Mouse (Mus musculus) MEL (cell line): Measurements from ENCODE around the gene Calcrl. TPM values are rescaled to one million over a fixed set of nuclear protein-coding genes. Genes with fewer than 3 reads are reported as not detected.

Source experiments
- DNase-seq: peaks from one replicate; pipeline ENCODE4 v3.0.0; 2011; ENCODE audit warnings: low read depth, low spot score
- H3K27ac ChIP-seq: 2 replicates; pipeline ENCODE4 v1.5.1; 2012; ENCODE audit warnings: low read depth, mild to moderate bottlenecking, control low read depth, low read length, moderate library complexity; ENCODE audit not compliant: control insufficient read depth
- H3K27me3 ChIP-seq, 2 experiments: fragments of 150-350 bp in 1 of 2; sonication (generic) in 1 of 2; 2 replicates each; pipeline ENCODE4 v1.6.1; 2012; ENCODE audit warnings: low read length in 2 of 2, mild to moderate bottlenecking in 2 of 2, improper control_type of control experiment in 1 of 2, moderate library complexity in 1 of 2; ENCODE audit not compliant: insufficient read depth in 2 of 2, control insufficient read depth in 1 of 2
- H3K36me3 ChIP-seq, 2 experiments: 2 replicates each; pipeline ENCODE4 v1.6.1; 2012 to 2014; ENCODE audit warnings: low read length in 2 of 2, improper control_type of control experiment in 1 of 2, inconsistent platforms in 1 of 2, mild to moderate bottlenecking in 1 of 2; ENCODE audit not compliant: insufficient read depth in 2 of 2, control insufficient read depth in 1 of 2
- H3K4me1 ChIP-seq, 2 experiments: fragments of 150-350 bp in 1 of 2; sonication (generic) in 1 of 2; 2 replicates each; pipeline ENCODE4 v1.6.1; 2012; ENCODE audit warnings: low read length in 2 of 2, improper control_type of control experiment in 1 of 2, mild to moderate bottlenecking in 1 of 2; ENCODE audit not compliant: insufficient read depth in 2 of 2, control insufficient read depth in 1 of 2
- H3K4me3 ChIP-seq, 2 experiments: fragments of 150-350 bp in 1 of 2; sonication (generic) in 1 of 2; 2 replicates each; pipeline ENCODE4 v1.5.1; 2012; ENCODE audit warnings: low read depth in 2 of 2, low read length in 2 of 2, mild to moderate bottlenecking in 2 of 2, moderate library complexity in 2 of 2, control low read depth in 1 of 2, improper control_type of control experiment in 1 of 2; ENCODE audit not compliant: control insufficient read depth in 1 of 2, insufficient read depth in 1 of 2
- H3K79me2 ChIP-seq: 2 replicates; pipeline ENCODE4 v1.6.1; 2012; ENCODE audit warnings: mild to moderate bottlenecking, low read length, moderate library complexity; ENCODE audit not compliant: control insufficient read depth, poor library complexity, insufficient read depth
- H3K9ac ChIP-seq: 2 replicates; pipeline ENCODE4 v1.6.1; 2012; ENCODE audit warnings: low read depth, mild to moderate bottlenecking, control low read depth, low read length, moderate library complexity; ENCODE audit not compliant: control insufficient read depth, poor library complexity, severe bottlenecking
- H3K9me3 ChIP-seq: fragments of 150-350 bp; sonication (generic); replicated peaks from 2 replicates; pipeline ENCODE4 v1.6.1; 2012; ENCODE audit warnings: mild to moderate bottlenecking, low read length, improper control_type of control experiment, moderate library complexity; ENCODE audit not compliant: insufficient read depth
- CHD1 ChIP-seq: IDR thresholded peaks from 2 replicates; pipeline ENCODE4 v1.6.1; 2012; ENCODE audit warnings: low read depth, mild to moderate bottlenecking, inconsistent platforms, low read length, improper control_type of control experiment
- CTCF ChIP-seq, 3 experiments: IDR thresholded peaks in 2 of 3; conservative IDR thresholded peaks in 1 of 3; 2 replicates each; pipeline ENCODE4 v1.5.1; 2011 to 2012; ENCODE audit warnings: low read length in 3 of 3, low read depth in 2 of 3, mild to moderate bottlenecking in 2 of 3, improper control_type of control experiment in 1 of 3, inconsistent platforms in 1 of 3, mixed read lengths in 1 of 3, moderate library complexity in 1 of 3; ENCODE audit not compliant: control insufficient read depth in 1 of 3, insufficient read depth in 1 of 3, poor library complexity in 1 of 3, severe bottlenecking in 1 of 3
- ELF1 ChIP-seq: IDR thresholded peaks from 2 replicates; pipeline ENCODE4 v1.6.1; 2014; ENCODE audit warnings: low read depth, mild to moderate bottlenecking, inconsistent platforms, low read length, improper control_type of control experiment, moderate library complexity
- EP300 ChIP-seq, 2 experiments: IDR thresholded peaks; 2 replicates each; pipeline ENCODE4 v1.6.1; 2011; ENCODE audit warnings: improper control_type of control experiment in 2 of 2, low read length in 2 of 2, low read depth in 1 of 2, mild to moderate bottlenecking in 1 of 2
- ETS1 ChIP-seq: IDR thresholded peaks from 2 replicates; pipeline ENCODE4 v1.6.1; 2012; ENCODE audit warnings: low read depth, mild to moderate bottlenecking, inconsistent platforms, low read length, improper control_type of control experiment, moderate library complexity
- GABPA ChIP-seq: IDR thresholded peaks from 2 replicates; pipeline ENCODE4 v1.6.1; 2012; ENCODE audit warnings: low read depth, mild to moderate bottlenecking, inconsistent platforms, low read length, improper control_type of control experiment, moderate library complexity
- HCFC1 ChIP-seq: IDR thresholded peaks from 2 replicates; pipeline ENCODE4 v1.6.1; 2012; ENCODE audit warnings: low read depth, mild to moderate bottlenecking, inconsistent platforms, low read length, improper control_type of control experiment, moderate library complexity
- MEF2A ChIP-seq: IDR thresholded peaks from 2 replicates; pipeline ENCODE4 v1.6.1; 2014; ENCODE audit warnings: low read depth, mild to moderate bottlenecking, inconsistent platforms, low read length, improper control_type of control experiment; ENCODE audit not compliant: poor library complexity, insufficient replicate concordance, severe bottlenecking; ENCODE audit errors: extremely low read depth
- MXI1 ChIP-seq: IDR thresholded peaks from 2 replicates; pipeline ENCODE4 v1.6.1; 2011; ENCODE audit warnings: mild to moderate bottlenecking, low read depth, low read length, improper control_type of control experiment
- MYB ChIP-seq: IDR thresholded peaks from 2 replicates; pipeline ENCODE4 v1.6.1; 2011; ENCODE audit warnings: mild to moderate bottlenecking, low read depth, low read length, improper control_type of control experiment
- MYC ChIP-seq: IDR thresholded peaks from 2 replicates; pipeline ENCODE4 v1.6.1; 2011; ENCODE audit warnings: low read depth, mild to moderate bottlenecking, low read length, improper control_type of control experiment, moderate library complexity
- NELFE ChIP-seq: IDR thresholded peaks from 2 replicates; pipeline ENCODE4 v1.6.1; 2011; ENCODE audit warnings: low read depth, low read length, improper control_type of control experiment
- NRF1 ChIP-seq: IDR thresholded peaks from 2 replicates; pipeline ENCODE4 v1.6.1; 2014; ENCODE audit warnings: low read depth, mild to moderate bottlenecking, inconsistent platforms, low read length, improper control_type of control experiment, moderate library complexity; ENCODE audit not compliant: poor library complexity, insufficient read depth, severe bottlenecking
- POLR2A ChIP-seq, 2 experiments: IDR thresholded peaks; 2 replicates each; pipeline ENCODE4 v1.6.1; 2011 to 2012; ENCODE audit warnings: low read length in 2 of 2, mild to moderate bottlenecking in 2 of 2, control low read depth in 1 of 2, improper control_type of control experiment in 1 of 2, low read depth in 1 of 2, moderate library complexity in 1 of 2; ENCODE audit not compliant: control insufficient read depth in 1 of 2, insufficient read depth in 1 of 2, poor library complexity in 1 of 2
- SIN3A ChIP-seq: IDR thresholded peaks from 2 replicates; pipeline ENCODE4 v1.6.1; 2012; ENCODE audit warnings: low read length, improper control_type of control experiment, inconsistent platforms
- TAL1 ChIP-seq: IDR thresholded peaks from 2 replicates; pipeline ENCODE4 v1.6.1; 2012; ENCODE audit warnings: mild to moderate bottlenecking, inconsistent platforms, low read length, moderate library complexity, mixed read lengths
- UBTF ChIP-seq: IDR thresholded peaks from 2 replicates; pipeline ENCODE4 v1.6.1; 2012; ENCODE audit warnings: low read depth, mild to moderate bottlenecking, inconsistent platforms, low read length, improper control_type of control experiment, moderate library complexity, borderline replicate concordance; ENCODE audit not compliant: insufficient read depth
- USF1 ChIP-seq: IDR thresholded peaks from 2 replicates; pipeline ENCODE4 v1.6.1; 2014; ENCODE audit warnings: low read depth, mild to moderate bottlenecking, inconsistent platforms, low read length, improper control_type of control experiment, moderate library complexity
- ZKSCAN1 ChIP-seq: IDR thresholded peaks from 2 replicates; pipeline ENCODE4 v1.6.1; 2012; ENCODE audit warnings: low read depth, mild to moderate bottlenecking, inconsistent platforms, low read length, improper control_type of control experiment, moderate library complexity
- ZMIZ1 ChIP-seq: IDR thresholded peaks from 2 replicates; pipeline ENCODE4 v1.6.1; 2012; ENCODE audit warnings: low read depth, mild to moderate bottlenecking, inconsistent platforms, low read length, improper control_type of control experiment, moderate library complexity
- polyA plus RNA-seq, 2 experiments: library from polyadenylated mRNA; stranded (reverse) in 1 of 2; unstranded in 1 of 2; fragments of >175 nt in 1 of 2; fragments of >200 nt in 1 of 2; gene quantifications; 2 replicates each; pipeline versions ENCODE4 v1.2.1 to v1.2.4; 2012; ENCODE audit warnings: low replicate concordance in 2 of 2, low read depth in 1 of 2; ENCODE audit not compliant: insufficient read length in 2 of 2, insufficient read depth in 1 of 2, missing spikeins in 1 of 2
- total RNA-seq: library from RNA; depleted of rRNA; stranded (reverse); fragments of 300-350 nt; gene quantifications from 2 replicates; pipeline ENCODE4 v1.2.3, GENCODE M21; 2012

Gene Calcrl
- total and polyA plus RNA-seq, 3 experiments: not detected

- DNase-seq: no peak
- Histone ChIP-seq H3K27ac (no peak overlapping the region), H3K27me3 (peaks cover 0 to 1% of the 10 kb centered on the region in 2 experiments; a peak in 3 of 4 replicates)
- TF ChIP-seq USF1: no peak
- no peak for TF ChIP-seq HCFC1
- no peak for TF ChIP-seq MYC
- no peak for TF ChIP-seq ELF1
- no peak for TF ChIP-seq EP300 (IDR thresholded peaks at IDR 0.05; ENCODE audit: low read depth in 1 of 2, low read length in 2 of 2)
- TF ChIP-seq ETS1: no peak
- no peak for TF ChIP-seq ZMIZ1
- no peak for TF ChIP-seq POLR2A (IDR thresholded peaks at IDR 0.05; ENCODE audit: control insufficient read depth in 1 of 2, insufficient read depth in 1 of 2, low read depth in 1 of 2, low read length in 2 of 2, poor library complexity in 1 of 2)
- no peak for TF ChIP-seq MXI1
- TF ChIP-seq ZKSCAN1: no peak
- TF ChIP-seq CTCF (IDR thresholded peaks at IDR 0.05 in 2 of 3, conservative IDR thresholded peaks at IDR 0.05 in 1 of 3; ENCODE audit: control insufficient read depth in 1 of 3, insufficient read depth in 1 of 3, low read depth in 2 of 3, low read length in 3 of 3, poor library complexity in 1 of 3, severe bottlenecking in 1 of 3): no peak
- TF ChIP-seq GABPA: no peak
- no peak for TF ChIP-seq TAL1
- TF ChIP-seq UBTF: no peak
- TF ChIP-seq MEF2A: no peak
- no peak for TF ChIP-seq MYB
- no peak for TF ChIP-seq CHD1
- TF ChIP-seq NRF1: no peak
- no peak for TF ChIP-seq SIN3A
- TF ChIP-seq NELFE: no peak
- TF ChIP-seq, all 39 proteins: peak for 0
- no peaks in the 10 kb centered on the region for H3K9me3 ChIP-seq
- H3K4me1 ChIP-seq: no peaks in the 10 kb centered on the region
- H3K79me2 ChIP-seq: no peaks in the 10 kb centered on the region
- H3K4me3 ChIP-seq: no peak overlapping the region
- no peaks in the 10 kb centered on the region for H3K36me3 ChIP-seq
- no peak overlapping the region for H3K9ac ChIP-seq
Measured at GRCm38 (mm10) chr2:84384911-84385693, 40.1 kb downstream of the Calcrl start.
